Mouse (Mus musculus) macrophage (primary cell): ENCODE measurements around the gene Celf3. TPM values are rescaled to one million over a fixed set of nuclear protein-coding genes. Genes with fewer than 3 reads are reported as not detected.

Experiments
- H3K27ac ChIP-seq: fragments of 350-480 bp; formaldehyde crosslinking; 2 replicates; pipeline ENCODE4 v1.9.0; 2021
- H3K36me3 ChIP-seq: fragments of 350-480 bp; formaldehyde crosslinking; 2 replicates; pipeline ENCODE4 v1.9.0; 2021; ENCODE audit errors: inconsistent target
- H3K4me3 ChIP-seq: fragments of 350-480 bp; formaldehyde crosslinking; 2 replicates; pipeline ENCODE4 v1.9.0; 2021; ENCODE audit errors: inconsistent target
- H3K79me2 ChIP-seq: fragments of 350-480 bp; formaldehyde crosslinking; 2 replicates; pipeline ENCODE4 v1.9.0; 2021; ENCODE audit errors: inconsistent target
- WGBS: methylation state at CpG from one replicate; pipeline ENCODE4 v1.1.7; 2026; ENCODE audit warnings: inconsistent platforms; ENCODE audit not compliant: missing documents; 5-methylcytosine and 5-hydroxymethylcytosine counted together
- polyA plus RNA-seq: library from polyadenylated mRNA; stranded (reverse); fragments of 250-400 nt; gene quantifications from 3 replicates; pipeline ENCODE4 v1.2.4, GENCODE M21; 2018; ENCODE audit warnings: inconsistent platforms

The Celf3 gene
- polyA plus RNA-seq, 1 experiment from 2014 or later, result not detected

DNA sequence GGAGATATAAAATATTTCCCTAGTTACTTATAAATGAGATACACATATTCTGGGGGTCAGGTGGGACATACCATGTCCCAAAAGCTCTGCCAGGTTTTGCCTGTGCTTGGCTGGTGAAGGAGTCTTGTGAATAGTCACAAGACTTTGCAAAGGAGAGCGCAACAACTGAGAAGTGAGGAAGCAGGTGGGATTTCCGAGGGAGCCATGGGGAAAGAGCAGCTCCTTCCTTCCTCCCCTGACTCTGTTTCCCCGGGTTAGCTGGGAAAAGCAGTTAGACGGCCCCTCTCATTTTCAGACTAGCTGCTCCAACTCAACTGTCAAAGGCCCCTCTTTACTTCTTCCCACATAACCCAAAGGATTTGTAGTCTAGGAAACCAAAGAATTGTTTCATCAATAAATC lies 19.1 kb downstream of the Celf3 start:
- Histone ChIP-seq H3K27ac (no peak overlapping the region), H3K4me3 (no peak overlapping the region), H3K36me3 (peaks cover 56% of the 10 kb centered on the region), H3K79me2 (no peaks in the 10 kb centered on the region)
- WGBS, result 86% methylated on average over 4 of the region's 4 CpGs

DNA sequence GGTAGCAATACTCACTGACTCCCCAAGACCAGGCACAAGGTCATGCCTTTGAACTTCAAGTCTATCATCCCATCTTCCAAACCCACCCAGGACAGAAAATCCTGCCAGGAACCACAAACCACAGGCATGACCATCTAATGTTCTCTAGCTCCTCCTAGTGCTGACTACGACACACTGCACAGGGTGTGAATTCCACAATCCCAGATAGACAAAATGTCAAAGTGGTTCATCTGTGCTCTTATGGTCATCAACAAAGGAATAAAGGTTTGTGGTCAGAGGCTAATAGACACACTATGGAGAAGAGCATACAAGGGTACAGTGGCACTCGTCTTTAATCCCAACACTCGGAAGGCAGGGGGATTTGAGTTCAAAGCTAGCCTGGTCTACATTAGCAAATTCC lies 24.1 kb downstream of the Celf3 start:
- Histone ChIP-seq H3K36me3 (peaks cover 62% of the 10 kb centered on the region), H3K4me3 (no peak overlapping the region), H3K27ac (no peak overlapping the region), H3K79me2 (no peaks in the 10 kb centered on the region)
- 81% methylated on average over 3 of the region's 3 CpGs for WGBS

DNA sequence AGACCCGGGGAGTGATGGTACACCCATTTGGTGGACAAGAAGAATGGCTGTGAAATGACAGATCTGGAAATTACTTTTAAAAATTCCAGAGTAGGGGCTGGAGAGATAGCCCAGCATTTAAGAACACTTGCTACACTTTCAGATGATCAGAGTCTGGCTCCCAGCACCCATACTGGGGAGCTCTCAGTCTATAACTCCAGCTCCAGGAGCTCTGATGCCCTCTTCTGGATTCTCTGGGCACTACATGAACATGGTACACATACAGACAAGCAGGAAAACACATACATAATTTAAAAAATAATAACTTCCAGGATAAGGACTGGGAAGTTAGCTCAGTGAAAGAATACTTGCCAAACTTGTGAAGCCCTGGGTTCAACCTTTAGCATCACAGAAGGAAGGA lies 28.6 kb downstream of the Celf3 start:
- H3K36me3 ChIP-seq, result peaks cover 60% of the 10 kb centered on the region
- 100% methylated on average over 1 of the region's 1 CpGs for WGBS
- H3K79me2 ChIP-seq, result no peaks in the 10 kb centered on the region
- no peak overlapping the region for H3K4me3 ChIP-seq
- no peak overlapping the region for H3K27ac ChIP-seq

DNA sequence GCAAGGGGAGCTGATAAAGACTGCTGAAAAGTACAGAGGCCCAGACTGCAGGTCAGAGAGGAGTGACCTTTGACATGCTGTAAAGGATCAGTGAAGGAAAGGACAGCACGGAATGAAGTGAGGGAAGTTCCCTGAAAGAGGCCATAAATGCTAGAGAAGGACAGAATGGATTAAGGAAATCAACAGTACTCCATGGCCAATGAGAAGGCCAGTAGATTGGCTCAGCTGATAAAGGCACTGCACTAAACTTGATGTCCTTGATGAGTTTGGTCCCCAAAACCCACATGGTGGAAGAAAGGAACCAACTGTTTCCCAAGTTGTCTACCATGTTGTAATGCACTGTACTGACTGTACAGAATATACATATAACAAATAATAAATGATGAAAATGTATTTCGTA lies 48.6 kb downstream of the Celf3 start:
- Histone ChIP-seq H3K27ac (no peak overlapping the region), H3K36me3 (peaks cover 66% of the 10 kb centered on the region), H3K79me2 (peaks cover under 1% of the 10 kb centered on the region; the same call in 1 of the 2 replicates), H3K4me3 (no peak overlapping the region)
- WGBS, result 96% methylated on average over 2 of the region's 2 CpGs

DNA sequence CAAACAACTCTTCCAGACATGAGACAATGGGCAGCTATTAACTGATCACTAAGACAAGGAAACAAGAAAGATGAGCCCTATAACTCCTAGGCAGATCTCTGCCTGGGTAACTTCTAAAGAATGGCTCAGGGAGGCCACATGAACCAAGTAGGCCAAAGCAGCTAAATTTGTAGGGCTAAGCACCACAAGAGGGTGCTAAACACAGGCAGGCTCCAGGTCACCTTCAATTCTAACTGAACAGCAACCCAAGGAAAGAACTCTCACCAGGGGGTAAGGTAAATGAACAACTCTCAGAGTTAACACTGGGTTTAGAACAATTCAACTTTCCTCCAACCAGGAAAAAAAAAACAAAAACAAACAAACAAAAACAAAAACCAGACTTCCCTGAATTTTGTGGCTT lies 55.9 kb downstream of the Celf3 start:
- Histone ChIP-seq H3K36me3 (peaks cover 12% of the 10 kb centered on the region; the same call in 1 of the 2 replicates), H3K27ac (no peak overlapping the region), H3K4me3 (no peak overlapping the region), H3K79me2 (peaks cover 72% of the 10 kb centered on the region)

DNA sequence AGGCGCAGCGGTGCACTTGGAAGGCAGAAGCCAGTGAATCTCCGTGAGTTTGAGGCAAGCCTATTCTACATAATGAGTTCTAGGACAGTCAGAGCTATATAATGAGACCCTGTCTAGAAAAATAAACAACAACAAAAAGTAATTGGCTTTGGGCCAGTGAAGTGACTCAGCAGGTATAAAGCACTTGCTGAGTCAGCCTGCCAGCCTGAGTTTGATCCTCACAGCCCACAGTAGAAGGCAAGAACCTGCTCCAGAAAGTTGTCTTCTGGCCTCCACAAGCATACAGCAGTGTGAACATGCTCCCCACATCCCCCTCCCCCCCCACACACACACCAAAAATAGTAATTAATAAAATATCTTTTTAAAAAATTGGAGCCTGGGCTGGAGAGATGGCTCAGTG lies 59.1 kb downstream of the Celf3 start:
- peaks cover 99% of the 10 kb centered on the region for H3K79me2 ChIP-seq
- no peak overlapping the region for H3K27ac ChIP-seq
- WGBS, result 95% methylated on average over 3 of the region's 3 CpGs
- H3K36me3 ChIP-seq, result no peaks in the 10 kb centered on the region
- no peak overlapping the region for H3K4me3 ChIP-seq

Other genes starting within 250 kb of the Celf3 start
- gene Gm4778, start 214.3 kb upstream of the Celf3 start, polyA plus RNA-seq, result not detected in 3 replicates
- gene Them4, start 168.2 kb upstream of the Celf3 start, polyA plus RNA-seq, result 1.5 to 3.5 TPM (median 2.9 TPM) in 3 replicates
- gene Them5, start 136.2 kb upstream of the Celf3 start, polyA plus RNA-seq, result not detected in 3 replicates
- gene C2cd4d, start 115.9 kb upstream of the Celf3 start, polyA plus RNA-seq, result not detected in 3 replicates
- not detected in 3 replicates for gene Rorc, start 105.5 kb upstream of the Celf3 start, polyA plus RNA-seq
- gene Lingo4, start 79.8 kb upstream of the Celf3 start, polyA plus RNA-seq, result not detected in 3 replicates
- 4.4 to 16.0 TPM (median 13.0 TPM) in 3 replicates for gene Tdrkh, start 65.0 kb upstream of the Celf3 start, polyA plus RNA-seq
- 32.0 to 39.7 TPM (median 33.5 TPM) in 3 replicates for gene Mrpl9, start 35.0 kb upstream of the Celf3 start, polyA plus RNA-seq
- gene Oaz3, start 34.4 kb upstream of the Celf3 start, polyA plus RNA-seq, result not detected in 3 replicates
- gene Riiad1, start 2.0 kb downstream of the Celf3 start, polyA plus RNA-seq, result 1.3 to 2.2 TPM in 2 of 3 replicates, not detected in the other
- 54.8 to 74.9 TPM (median 55.4 TPM) in 3 replicates for gene Snx27, start 104.4 kb downstream of the Celf3 start, polyA plus RNA-seq
- gene Gm10972, start 164.8 kb downstream of the Celf3 start, polyA plus RNA-seq, result not detected in 3 replicates
- gene Tuft1, start 180.6 kb downstream of the Celf3 start, polyA plus RNA-seq, result 5.4 to 10.7 TPM (median 9.0 TPM) in 3 replicates
- 0.93 to 2.1 TPM (median 1.4 TPM) in 3 replicates for gene Selenbp2, start 215.3 kb downstream of the Celf3 start, polyA plus RNA-seq